Mouse (Mus musculus): ENCODE measurements around the gene Magi3.

Gene Magi3

DNA sequence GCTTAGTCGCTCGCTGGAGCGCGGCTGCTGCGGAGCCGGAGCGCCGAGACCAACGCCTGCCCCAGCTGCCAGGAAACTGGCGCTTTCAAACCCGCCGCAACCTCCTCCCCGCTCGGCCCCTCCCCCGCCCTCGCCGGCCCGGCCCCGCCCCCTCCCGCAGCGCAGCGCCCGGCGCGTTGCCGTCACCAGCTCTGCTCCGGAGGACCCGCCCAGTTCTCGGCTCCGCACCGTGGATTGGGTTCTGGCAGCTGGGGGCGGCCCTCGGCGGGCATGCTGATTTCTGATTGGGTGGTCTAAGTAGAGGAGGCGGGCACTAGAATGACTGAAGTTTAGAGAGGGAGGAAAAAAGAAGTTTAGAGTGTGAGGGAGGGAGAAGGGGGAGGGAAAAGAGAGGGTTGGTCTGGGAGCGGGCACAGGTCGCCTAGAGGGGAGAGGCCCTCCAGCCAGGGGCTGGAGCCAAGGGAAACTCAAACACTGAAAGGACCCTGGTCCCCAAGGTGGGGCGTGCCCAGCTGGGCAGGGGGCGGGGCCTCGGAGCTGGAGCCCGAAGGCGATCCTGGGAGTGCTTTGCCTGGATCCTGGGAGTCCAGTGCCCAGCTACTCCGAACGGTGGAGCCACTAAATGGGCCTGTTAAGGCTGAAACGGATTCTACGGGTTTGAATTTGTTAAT is at the start of gene Magi3:
Gene Magi3 (minus strand): TSS at position 80 of the 671 bp plus-strand sequence.
- in situ Hi-C loops (cut with MseI, MboI) = no loop called here

DNA sequence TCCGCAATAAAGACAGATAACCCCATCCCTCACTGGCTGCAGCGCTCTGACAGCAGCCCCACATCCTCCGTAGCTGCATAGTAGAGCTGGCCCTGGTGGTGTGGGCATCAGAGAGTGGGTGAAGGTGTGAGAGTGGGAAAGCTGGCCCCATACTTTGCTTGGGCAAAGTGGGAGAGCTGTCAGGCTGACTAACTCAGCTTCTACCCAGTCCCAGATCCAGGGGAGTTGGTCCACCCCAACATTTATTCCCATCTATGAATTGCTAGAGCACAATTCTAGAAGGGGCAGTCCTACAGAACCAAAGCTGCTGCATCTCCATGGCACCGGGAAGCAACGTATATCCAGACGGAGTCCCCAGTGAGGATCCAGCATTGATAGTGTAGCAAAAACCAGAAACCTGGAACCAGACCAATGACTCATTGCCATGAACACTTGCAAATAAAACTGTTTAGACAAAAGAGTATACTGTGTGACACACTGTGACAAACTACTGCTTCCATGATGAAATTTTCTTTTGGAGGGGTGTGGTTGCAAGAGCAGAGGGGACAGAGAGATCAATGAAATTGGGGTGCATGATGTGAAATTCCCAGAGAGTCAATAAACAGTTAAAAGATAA is 44.5 kb upstream of the Magi3 start:
- in situ Hi-C loops (cut with MseI, MboI) = no loop called here

DNA sequence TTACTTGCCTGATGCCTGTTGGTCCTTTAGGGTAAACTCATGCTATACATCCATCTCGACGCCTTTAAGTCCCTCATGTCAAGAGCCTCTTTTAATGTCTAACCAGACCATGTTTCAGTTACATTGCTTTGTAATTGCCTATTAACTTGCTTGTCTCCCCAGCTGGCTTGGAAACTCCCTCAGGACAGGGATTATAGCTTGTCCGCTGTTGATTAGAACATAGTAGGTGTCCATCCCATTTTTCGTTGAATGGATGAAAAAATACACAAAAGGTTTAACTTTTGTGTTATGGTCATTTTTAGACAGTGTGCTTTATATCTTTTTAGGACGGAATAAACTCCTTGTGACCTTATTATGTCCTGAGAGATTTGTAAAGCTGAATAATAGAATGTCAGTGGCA is 40.0 kb upstream of the Magi3 start:
- in situ Hi-C loops (cut with MseI, MboI) = no loop called here

DNA sequence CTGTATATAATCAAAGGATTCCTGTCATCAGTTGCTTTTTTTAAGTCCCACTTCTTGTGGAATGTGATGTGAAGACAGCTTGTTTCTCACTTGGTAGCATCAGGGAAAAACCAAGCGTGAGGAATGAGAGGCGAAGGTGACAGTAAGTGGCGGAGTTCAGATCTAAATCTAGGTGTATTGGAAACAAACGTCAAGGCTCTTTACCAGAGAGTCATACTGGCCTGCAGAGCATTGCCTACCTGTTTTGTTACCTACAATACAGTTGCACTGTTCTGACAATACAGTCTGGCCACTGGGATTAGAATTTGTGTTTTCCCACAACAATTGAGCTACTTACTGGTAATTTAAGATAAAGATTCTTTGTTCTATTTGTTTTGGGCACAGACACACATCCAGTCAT is 39.0 kb upstream of the Magi3 start:
- in situ Hi-C loops (cut with MseI, MboI) = no loop called here

DNA sequence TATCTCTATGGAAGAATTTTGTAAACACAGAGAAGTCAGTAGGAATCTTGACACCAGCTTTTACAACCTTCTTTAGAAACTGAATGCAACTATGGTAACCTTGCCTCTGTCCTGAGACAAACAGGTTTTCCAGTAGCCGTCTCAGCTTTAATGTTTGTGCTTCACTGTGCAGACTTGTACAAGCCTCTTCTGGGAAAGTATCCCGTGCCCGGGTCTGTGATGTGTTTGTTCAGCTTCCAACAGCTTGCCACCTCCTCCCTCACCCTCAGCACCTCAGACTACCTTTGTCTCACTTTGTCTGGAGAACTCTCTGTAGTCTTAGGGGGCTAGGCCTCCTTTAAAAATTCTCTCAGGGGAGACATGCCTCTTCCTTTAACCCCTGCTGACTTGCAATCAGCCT is 36.9 kb upstream of the Magi3 start:
- in situ Hi-C loops (cut with MseI, MboI) = no loop called here

DNA sequence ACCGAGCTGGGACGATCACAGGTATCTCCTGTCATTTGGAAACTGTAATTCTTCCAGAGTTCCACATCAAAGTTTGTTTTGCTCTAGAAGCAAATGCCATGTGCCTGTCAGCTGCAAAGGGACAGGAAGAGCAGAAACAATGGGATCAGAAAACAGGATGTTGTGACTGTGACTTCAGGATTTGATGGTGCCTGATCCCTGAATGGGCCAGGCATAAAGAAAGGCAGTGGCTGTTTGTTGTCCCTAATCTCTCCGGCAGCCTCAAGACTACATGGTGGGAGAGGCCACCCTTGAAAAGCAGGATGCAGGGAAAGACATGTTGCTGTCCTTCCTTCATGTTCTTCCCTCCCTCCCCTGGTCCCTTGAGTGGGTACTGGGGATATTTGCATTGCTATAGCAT is 33.6 kb upstream of the Magi3 start:
- in situ Hi-C loops (cut with MseI, MboI) = no loop called here

DNA sequence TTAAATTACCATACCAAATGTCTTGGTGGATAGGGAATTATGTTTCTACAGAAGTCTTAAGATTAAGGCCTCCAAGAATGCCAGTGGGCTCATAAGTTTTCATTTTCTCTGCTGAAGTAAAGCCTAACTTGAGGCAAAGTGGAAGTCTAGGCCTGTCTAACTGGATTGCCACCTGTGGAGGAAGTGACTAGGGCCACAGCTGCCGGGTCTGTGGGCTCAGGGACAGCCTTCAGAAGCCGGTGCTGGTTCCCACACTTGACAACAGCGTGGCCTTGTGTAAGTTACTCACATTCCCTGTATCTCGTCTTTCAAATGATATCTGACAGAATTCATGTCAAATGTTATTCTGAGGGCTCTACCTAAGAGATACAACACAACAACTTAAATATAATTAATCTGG is 27.7 kb upstream of the Magi3 start:
- in situ Hi-C loops (cut with MseI, MboI) = no loop called here

DNA sequence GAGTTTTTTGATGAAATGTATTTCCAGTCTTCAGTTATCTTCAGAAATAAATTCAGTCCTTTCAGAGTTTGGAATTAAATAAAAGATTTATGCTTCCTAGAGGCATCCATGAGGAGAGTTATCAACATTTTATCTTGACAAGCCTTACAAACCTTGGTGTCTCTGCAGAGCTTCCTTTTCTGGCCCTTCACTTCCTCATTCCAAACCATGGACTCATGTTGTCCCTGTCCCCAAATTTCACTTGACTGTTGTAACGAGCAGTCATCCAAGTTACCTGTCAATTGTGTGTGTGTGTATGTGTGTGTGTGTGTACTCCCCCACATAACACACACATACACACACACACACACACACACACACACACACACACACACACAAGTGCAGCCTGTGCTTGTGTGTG is 26.9 kb upstream of the Magi3 start:
- in situ Hi-C loops (cut with MseI, MboI) = no loop called here

DNA sequence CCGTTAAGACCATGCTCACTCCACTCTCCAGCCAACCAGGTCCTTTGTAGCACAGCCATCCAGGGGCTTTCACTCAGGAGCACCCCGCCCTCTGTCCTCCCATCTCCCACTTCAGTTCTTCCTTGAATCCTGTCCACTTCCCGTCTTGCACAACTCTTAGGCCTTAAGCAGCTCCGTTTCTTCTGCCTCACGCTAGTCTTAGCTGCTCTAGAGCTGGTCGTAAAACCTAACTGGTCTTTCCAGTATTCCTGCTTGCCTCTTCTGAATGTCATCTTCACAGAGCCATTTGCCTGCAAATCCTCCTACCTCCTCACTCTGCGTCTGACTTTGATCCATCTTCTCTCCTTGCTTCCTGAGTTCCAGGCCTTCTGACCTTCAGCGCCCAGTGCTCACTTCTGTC is 24.2 kb upstream of the Magi3 start:
- in situ Hi-C loops (cut with MseI, MboI) = no loop called here

DNA sequence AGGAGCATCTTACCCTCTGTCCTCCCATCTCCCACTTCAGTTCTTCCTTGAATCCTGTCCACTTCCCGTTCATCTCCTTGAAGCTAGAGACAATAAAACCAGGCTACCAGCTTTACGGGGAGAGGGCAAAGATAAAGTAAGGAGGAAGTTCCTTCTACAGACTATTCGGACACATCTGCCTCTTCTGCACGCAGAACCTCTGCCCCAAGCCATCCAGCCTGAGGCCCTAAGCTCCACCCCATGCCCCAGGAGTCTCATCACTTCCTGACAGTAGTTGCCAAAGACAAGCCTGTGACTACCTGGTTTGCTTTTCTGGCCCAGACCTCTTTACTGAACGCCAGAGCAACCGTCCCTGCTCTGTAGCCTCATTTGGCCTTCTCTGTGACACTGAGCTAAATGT is 23.8 kb upstream of the Magi3 start:
- in situ Hi-C loops (cut with MseI, MboI) = no loop called here

DNA sequence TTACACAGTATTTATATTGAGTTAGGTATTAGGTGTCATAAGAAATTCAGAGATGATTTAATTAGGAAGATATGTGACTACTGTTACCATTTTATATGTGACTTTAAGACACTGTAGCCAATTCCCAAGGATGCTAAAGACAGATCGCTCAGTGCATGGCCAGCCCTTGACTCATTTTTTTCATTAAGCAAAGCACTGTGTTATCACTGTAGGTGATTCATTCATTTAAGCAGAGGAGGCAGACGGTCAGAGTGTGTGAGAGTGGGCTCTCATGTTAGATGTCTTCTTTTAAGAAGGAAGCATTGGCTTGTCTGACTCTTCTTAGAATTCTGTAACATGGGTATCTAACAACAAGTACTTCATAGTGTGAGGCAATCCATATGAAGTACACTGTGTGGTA is 19.6 kb upstream of the Magi3 start:
- in situ Hi-C loops (cut with MseI, MboI) = no loop called here

DNA sequence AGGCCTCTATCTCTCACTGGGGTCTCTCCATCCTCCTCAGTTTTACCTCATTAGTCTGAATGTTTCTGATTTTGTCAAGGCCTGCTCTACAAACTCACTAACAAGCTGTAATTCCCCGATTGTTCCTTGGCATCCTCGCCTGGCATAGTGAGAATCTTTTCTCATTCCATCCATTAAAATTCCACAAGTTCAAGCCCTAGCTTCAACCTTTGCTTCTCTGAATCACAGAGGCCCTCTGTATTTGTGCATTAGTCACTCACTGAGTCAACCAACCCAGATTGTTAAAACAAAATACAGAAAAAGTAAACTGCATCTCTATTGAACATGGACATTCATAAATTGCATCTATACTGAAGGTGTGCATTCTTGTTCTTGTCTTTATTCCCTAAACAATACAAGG is 19.2 kb upstream of the Magi3 start:
- in situ Hi-C loops (cut with MseI, MboI) = no loop called here

DNA sequence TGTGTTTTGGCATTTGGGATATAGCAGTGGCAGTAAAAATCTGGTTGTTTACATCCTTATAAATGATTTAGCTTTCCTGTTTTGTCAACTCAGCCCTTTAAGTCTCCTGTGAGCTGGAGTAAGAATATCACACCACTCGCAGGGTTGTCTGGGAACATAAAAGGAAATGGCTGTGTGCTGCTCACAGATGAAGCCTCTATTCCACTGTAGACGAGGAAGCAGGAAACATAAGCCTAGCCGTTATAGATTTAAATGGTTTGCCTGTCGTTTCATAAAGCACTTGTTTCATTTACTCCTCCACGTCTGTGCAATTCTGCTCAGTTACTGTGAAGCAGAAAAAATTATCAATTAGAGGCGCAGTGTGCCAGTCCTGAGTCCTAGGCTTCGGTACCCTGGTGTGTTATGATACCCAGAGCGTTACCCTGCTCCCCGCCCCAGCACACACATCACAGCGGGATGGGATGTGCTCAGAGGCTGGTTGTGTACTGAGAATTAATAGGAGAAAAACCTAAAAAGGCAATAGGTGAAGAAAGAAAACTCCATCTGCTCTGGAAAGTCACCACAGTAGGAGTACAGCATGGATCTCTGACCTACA is 17.8 kb upstream of the Magi3 start:
- in situ Hi-C loops (cut with MseI, MboI) = no loop called here

DNA sequence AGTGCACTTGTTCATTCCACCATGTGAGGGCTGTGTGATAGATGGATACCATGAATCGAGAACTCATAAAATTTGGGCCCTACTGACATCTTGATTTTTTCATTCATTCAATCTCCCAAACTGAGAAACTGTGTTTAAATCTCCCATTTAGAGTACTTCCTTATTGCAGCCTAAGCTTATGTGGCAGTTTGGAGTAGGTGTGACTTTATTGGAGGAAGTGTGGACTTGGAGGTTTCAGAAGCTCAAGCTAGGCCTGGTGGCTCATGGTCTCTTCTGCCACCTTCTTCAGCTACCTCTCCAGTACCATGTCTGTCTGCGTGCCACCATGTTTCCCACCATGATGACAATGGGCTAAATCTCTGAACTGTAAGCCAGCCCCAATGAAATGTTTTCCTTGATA is 15.9 kb upstream of the Magi3 start:
- in situ Hi-C loops (cut with MseI, MboI) = no loop called here

DNA sequence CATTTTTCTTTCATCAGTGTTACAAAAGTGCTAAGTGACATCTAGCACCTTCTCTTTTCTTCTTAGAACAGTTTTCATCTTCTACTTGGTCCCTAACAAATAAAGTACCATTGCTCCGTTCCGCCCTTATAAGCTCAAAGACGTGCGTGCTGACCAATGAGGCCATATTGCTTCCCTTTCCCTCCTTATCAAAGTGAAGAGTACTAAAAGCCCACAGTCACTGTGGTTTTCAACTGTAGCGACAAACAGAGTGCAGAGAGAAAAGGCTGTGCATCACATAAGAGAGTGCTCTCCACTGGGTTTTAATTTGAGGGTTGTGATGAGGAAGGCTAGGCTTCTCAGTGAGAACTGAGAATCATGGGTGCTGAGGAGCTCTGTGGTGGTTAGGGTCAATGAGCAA is 14.9 kb upstream of the Magi3 start:
- in situ Hi-C loops (cut with MseI, MboI) = no loop called here

DNA sequence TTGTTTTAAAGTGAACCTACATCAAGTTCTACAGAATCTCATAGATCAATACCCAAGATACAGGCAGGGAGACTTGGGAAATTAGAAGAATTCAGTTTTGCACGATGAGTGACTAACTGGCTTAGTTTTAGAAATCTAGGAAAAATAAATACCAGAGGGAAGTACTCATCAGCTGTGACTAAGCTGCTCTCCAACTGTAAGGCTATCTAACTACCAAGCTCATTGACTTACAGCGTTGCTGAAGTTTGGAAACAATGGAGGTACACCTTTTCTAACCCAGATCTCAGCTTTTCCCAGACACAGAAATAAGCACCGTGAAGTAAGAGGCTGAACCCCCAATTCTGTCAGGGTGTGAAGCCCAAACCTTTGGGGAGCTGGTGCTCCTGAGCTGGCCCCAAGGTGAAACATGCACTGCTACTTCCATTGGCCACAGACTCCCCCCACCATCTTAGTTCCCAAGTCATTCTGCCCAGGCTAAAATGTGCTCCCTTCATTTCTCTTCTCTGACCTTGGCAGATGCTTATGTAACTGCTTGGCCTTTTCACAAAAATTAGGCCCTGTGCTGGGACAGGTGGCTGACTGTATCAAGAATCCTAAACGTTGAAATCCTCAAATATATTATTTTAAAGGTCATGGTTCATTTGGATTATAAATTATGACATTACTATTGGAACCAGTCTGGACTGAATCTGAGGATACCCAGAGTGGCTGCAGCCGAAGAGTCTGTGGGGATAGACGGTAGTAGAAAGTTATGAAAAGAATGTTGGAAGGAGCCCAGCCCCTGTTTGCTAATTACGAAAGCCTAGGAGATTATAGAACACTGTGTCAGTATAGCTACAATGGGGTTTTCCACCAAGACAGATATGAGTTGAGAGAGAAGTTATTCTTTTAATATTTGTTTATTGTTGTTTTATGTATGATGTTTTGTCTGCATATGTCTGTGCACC is 13.5 kb upstream of the Magi3 start:
- in situ Hi-C loops (cut with MseI, MboI) = no loop called here

DNA sequence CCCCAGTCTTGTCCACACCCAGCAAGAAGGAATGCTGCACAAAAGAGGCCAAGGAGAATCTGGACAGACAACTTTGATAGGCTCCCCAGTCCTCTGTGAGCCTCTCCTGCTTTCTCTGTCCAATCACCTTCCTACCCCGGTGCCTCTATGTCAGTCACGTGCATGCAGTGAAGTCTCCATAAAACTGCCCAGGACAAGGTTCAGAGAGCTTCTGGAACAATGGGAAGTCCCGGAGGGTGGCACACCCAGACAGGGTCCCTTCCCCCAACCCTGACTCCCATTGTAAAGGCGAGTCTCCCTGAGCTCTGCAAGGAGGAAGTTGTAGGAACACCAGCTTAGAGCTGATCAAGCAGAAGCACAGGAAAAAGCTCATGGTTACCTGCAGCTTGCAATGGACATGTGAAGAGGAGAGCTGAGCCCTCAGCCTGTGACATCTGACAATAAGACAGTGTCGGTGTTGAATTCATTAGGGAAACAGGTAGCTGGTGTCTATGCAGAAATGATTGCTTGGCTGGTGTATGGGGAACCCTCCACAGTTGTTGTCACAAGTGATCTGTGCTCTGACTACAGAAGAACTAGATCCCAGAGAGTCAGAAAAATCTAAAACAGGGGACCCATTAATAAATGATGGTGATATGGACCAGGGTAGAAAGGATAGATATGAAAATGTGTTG is 7.4 kb upstream of the Magi3 start:
- in situ Hi-C loops (cut with MseI, MboI) = no loop called here

DNA sequence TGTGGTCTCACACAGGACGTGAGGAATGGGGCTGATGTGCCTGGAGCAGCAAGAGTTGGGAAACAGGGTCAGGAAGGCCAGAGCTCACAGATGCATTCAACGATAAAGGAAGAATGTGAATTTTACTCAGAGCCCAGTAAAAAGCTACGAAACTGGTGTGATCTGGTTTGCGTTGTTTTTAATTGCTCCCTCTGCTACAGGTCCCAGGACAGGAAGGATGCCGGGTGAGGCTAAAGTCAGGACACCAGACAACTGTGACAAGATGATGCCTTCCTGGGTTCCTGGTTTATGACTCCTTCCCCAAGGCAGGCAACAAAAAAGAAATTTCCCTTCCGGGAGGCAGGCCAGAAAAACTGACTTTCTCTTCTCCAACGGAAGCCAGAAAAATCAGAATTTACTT is 6.6 kb upstream of the Magi3 start:
- in situ Hi-C loops (cut with MseI, MboI) = no loop called here

DNA sequence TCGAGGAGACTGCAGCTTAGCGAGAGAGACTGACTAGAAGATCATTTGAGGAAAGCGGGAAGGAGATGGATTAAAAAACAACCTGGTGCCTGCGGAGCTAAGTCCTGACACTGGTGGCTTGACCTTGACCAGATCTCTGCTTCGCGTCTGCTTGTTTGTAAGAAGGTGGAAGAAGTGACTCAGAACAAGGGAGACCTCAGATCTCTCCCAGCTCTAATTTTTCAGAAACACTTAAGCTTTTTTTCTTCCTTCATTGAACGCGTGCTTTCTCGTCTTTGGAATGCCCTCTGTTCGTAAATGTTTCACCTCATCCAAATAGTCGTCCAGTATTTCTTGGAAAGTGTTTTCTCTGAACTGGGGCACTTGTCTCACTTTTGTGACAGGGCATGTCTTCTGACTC is 982 bp upstream of the Magi3 start:
- in situ Hi-C loops (cut with MseI, MboI) = no loop called here

DNA sequence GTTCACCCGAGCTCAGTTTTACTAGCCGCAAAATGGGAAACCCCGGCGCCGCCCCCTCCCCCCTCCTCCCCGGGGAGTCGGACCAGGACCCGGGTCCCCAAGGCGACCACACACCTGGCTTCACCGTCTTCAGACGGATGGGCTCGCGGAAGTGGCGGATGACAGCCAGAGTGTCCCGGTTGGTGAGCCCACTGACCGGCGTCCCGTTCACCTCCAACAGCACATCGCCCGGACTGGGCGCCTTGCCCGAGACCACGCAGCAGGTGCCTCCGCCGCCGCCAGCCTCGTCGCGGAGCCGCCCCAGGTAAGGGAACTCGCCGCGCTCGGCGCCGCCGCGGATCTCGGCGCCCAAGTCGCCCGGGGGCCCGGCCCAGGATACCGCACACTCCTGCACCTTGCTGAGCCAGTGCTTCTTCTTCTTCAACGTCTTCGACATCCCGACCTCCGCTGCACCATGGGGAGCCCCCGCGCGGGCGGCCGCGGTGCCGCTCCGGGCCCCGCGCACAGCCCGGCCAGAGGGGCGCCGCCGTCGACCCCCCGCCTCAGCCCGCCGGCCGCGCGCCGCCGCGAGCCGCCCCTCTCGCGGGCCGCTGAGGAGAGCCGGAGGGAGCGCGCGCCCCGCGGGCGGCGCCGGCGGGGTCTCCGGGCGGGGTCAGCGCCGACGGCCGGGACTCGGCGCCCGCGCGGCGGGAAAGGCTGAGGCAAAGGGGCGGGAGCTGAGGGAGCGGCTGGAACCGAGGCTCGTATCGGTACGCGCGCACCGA is 461 bp downstream of the Magi3 start:
- in situ Hi-C loops (cut with MseI, MboI) = no loop called here

DNA sequence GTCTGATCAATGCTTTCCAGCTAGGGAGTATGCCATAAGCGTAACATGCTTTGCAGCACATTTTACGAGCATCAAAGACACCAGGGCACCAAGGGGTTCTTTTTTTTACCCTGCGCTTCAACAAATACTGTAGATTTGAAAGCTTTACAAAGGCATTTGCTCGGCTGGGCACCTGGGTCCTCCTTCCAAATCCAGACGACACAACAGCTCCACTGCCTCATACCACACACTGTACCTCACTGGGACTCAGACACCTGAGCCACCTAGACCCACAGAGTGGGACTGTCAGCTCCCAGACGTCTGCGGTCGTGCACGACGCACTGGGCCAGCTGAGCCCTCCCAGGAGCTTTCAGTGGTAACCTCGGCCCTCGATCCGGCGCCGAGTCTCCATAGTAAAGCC is 1.2 kb downstream of the Magi3 start:
- in situ Hi-C loops (cut with MseI, MboI) = no loop called here

Measured in mouse trophoblast stem cell (cell line).